Mouse (Mus musculus) spleen, adult 12 weeks (tissue): ENCODE data around the gene Bloc1s5.

Source experiments
- DNase-seq: peaks from one replicate; pipeline ENCODE4 v3.0.0; 2022; ENCODE audit warnings: low spot score

Gene Bloc1s5

DNA sequence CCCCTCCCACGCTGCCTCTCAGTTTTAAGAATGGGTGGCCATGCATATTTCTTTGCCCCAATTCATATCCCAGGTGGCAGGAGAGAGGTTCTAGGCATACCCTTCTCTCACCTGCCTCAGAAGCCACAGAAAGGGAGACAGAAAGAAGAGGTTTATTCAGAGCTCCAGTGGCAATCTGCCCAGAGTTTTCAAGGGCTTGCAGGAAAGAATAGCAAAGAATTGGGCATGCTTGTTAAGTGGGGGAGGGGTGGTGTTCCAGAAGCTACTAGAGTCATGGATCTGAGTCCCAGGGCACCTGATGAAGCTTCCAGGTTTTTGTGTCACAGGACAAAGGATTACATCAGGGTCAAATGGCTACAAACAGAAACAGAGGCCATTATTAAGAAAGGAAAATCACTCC is 61.6 kb downstream of the Bloc1s5 start:
- DNase-seq: no peak

DNA sequence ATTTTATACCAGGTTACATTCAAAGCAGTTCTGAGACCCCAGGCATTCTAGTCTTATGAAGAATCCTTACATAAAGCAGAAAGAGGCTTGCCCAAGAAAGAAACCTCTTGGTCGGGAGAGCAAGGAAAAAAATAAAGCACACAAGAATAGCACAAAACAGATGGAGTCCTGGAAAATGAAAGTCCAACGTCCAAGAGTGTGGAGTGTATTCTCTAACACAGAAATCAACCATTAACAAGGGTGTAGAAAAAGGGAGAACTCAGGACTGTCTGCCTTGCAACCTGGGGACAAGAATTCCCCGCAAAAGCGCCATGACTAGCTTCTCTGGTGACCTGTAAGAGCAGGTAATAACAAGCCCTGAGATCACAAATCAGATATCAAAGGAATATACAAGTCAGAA is 69.7 kb downstream of the Bloc1s5 start:
- no peak for DNase-seq

DNA sequence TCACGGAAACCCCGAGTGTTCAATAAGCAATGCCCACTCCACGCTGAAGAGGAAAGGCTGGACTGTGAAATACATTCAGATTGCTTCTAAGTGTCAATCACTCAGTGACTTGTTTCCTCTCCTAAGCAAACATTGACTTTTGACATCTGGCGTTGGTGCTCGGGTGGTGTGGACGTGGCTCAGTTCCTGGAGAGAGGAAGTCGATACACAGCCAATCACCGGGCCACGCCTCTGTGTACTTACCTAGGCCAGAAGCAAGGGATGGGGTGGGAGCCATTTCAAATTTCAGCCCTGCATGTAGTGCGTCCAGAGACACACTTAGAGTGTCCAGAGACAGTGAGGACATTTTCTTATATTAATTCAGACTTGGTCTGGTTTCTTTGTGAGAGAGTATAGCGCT is 80.3 kb downstream of the Bloc1s5 start:
- no peak for DNase-seq

DNA sequence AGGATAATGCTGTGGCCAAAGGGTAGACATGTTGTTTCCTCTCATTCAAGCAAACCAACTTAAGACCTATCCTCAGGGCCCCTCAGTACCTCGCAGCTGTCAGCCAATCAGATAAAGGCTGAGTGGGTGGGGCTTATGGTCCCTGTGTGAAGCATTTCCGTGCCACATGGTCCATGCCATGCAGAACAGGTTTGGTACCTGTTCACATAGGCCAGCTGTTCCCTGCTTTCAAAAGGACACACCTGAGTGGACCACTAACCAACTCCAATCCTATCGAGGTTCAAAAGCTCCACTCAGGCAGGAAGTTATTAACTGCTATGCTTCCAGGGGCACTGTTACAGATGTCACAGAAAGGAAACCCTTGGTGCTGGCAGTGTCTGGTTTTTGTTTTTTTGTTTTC is 80.7 kb downstream of the Bloc1s5 start:
- DNase-seq: no peak

DNA sequence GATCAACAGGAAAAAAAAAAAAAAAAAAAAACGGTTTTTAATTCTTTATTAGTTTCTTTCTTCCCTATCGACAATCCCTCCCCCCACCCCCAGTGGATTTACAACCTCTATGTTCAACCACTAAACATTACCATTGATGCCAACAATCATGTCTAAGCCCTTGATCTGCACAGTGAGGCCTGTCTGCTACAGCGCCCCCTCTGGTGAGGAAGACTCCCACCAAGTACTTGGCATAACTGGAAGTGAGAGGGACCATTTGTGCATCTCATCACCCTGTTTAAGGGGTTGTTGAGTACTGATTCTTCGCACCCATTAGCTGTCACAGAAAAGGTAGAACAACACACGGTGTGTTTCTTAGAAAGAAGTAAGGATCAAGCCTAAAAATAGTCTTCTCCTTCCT is 86.2 kb downstream of the Bloc1s5 start:
- no peak for DNase-seq

DNA sequence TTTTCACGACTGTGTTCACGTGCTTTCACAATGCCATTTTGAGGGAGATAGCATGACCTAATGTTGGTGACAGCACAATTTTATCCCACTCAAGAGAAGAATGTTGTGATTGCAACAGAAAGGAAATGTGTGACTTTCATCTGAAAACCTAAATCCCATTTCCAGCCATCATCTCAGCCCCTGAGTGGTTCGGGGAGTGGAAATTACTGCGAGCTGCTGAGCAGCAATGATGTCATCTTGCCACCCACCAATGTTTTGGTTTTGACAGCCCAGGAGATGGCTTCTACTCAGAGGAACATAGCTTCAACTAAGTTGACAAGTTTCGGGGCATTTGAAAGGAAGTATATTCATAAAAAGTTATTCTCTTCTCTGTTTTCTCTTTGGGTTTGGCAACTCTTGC is 87.2 kb downstream of the Bloc1s5 start:
- no peak for DNase-seq

DNA sequence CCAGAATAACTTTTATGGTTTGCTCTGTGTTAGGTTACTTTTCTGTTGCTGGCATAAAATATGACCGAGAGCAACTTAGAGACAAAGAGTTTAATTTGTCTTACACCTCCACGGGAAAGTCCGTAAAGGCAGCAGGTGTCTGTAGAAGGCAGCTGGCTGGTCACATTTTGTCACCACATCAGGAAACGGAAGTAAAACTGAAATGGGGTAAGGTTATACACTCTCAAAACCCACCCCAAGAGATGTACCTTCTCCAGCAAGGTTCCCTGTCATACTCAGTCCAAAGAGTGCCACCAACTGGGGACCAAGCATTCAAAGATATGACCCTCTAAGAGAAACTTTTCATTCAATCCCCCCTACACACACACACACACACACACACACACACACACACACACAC is 88.2 kb downstream of the Bloc1s5 start:
- DNase-seq: no peak

DNA sequence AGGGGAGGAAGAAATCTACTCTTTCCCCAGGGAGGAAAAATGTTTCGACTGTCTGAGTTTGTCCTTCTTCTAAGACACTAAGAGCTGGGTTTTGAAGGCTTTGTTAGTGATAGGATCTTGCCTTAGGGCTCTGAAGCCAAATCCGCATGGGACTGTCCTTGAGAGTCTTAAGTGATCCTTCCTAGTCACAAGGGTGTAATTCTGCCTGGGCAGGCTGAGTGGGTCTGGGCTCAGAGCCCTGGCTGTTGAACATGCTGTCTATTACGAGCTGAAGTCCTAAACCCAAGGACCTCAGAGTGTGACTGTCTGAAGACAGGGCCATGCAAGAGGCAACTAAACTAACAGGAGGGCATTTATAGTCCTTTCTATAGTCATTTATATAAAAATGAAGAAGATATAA is 89.4 kb downstream of the Bloc1s5 start:
- no peak for DNase-seq

DNA sequence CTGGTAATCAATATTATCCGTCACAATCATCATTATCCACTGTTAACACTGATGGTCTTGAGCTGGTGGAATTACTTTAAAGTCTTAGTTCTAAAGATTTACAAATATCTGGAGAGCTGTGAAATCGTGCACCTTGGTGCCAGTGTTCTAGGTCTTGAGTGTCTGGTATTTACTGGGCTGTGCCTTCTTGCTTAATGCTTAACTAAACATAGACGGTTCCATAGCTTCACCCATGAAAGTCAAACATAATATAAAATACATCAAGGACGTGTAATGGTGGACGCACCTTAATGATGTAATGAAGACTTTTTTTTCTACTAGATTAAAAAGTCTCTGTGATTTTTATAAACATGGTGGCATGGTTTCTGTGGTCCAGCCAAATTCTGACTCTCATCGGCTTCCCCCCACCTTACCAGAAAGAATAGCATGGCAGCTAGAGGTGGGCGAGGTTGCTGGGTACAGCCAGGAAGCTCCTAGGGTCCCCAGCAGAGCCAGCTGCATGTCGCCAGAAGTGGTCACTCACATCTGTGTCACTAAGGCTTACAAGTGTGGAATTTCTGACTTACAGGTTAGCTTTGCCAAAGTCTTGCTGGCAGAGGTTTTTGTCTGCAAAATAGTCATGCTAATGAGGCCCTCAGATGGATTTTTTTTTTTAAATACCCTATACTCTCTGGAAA is 90.0 kb downstream of the Bloc1s5 start:
- no peak for DNase-seq

DNA sequence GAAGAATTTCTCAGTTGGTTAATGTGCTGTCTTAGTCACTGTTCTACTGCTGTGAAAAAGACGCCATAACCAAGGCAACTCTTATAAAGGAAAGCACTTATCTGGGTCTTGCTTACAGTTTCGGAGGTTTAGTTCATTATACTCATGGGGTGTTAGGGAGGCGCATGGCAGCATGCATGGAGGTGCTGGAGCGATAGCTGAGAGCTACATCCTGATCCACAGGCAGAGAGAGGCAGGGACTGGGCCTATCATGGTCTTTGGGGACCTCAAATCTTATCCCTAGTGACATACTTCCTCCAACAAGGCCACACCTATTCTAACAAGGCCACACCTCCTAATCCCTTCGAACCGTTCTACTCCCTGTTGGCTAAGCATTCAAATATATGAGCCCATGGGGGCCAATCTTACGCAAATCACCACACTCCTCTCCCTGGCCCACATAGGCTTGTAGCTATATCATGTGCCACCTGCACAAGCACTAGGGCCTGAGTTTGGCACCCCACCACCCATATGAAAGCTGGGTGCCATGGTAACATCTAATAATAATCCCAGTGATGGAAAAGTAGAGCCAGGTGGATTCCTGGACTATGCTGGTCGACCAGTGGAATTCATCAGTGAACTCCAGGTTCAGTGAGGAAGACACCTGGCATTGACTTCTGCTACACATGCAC is 91.3 kb downstream of the Bloc1s5 start:
- no peak for DNase-seq
